Mouse (Mus musculus) neural tube, embryonic 12.5 days (tissue): ENCODE data around the gene Skida1. TPM values are rescaled to one million over a fixed set of nuclear protein-coding genes. Genes with fewer than 3 reads are reported as not detected.

ENCODE experiments used
- ATAC-seq: fragments of 200-750 bp; cut with Nextera tagmentation; 2 replicates; pipeline ENCODE4 v1.8.0; 2017; ENCODE audit warnings: low read depth, mild to moderate bottlenecking, moderate TSS enrichment, moderate library complexity; ENCODE audit not compliant: low FRiP score
- H3K27ac ChIP-seq: fragments of 300-500 bp; sonication (generic); 2 replicates; pipeline ENCODE4 v1.5.1; 2016
- H3K27me3 ChIP-seq: fragments of 300-500 bp; sonication (generic); replicated peaks from 2 replicates; pipeline ENCODE4 v1.6.1; 2016; ENCODE audit warnings: mild to moderate bottlenecking
- H3K36me3 ChIP-seq: fragments of 300-500 bp; sonication (generic); 2 replicates; pipeline ENCODE4 v1.6.1; 2016; ENCODE audit warnings: mild to moderate bottlenecking
- H3K4me1 ChIP-seq: fragments of 300-500 bp; sonication (generic); 2 replicates; pipeline ENCODE4 v1.6.1; 2016
- H3K4me2 ChIP-seq: fragments of 300-500 bp; sonication (generic); replicated peaks from 2 replicates; pipeline ENCODE4 v1.6.1; 2016; ENCODE audit warnings: mild to moderate bottlenecking
- H3K4me3 ChIP-seq: fragments of 300-500 bp; sonication (generic); 2 replicates; pipeline ENCODE4 v1.5.1; 2016
- H3K9ac ChIP-seq: fragments of 300-500 bp; sonication (generic); 2 replicates; pipeline ENCODE4 v1.6.1; 2016; ENCODE audit warnings: mild to moderate bottlenecking
- H3K9me3 ChIP-seq: fragments of 300-500 bp; sonication (generic); 2 replicates; pipeline ENCODE4 v1.6.1; 2016; ENCODE audit warnings: mild to moderate bottlenecking
- WGBS: fragments of 180-500 bp; shearing (Covaris S2); methylation state at CpG from one replicate; pipeline ENCODE4 v1.1.7; 2016; 5-methylcytosine and 5-hydroxymethylcytosine counted together
- polyA plus RNA-seq: library from polyadenylated mRNA; unstranded; fragments of >200 nt; fragmentation: Nextera tagmentation; extraction: Ambion mirVana; gene quantifications from 2 replicates; pipeline ENCODE4 v1.2.1, GENCODE M21; 2016

The Skida1 gene
- polyA plus RNA-seq, 1 experiment from 2014 or later = 13.4 TPM

DNA sequence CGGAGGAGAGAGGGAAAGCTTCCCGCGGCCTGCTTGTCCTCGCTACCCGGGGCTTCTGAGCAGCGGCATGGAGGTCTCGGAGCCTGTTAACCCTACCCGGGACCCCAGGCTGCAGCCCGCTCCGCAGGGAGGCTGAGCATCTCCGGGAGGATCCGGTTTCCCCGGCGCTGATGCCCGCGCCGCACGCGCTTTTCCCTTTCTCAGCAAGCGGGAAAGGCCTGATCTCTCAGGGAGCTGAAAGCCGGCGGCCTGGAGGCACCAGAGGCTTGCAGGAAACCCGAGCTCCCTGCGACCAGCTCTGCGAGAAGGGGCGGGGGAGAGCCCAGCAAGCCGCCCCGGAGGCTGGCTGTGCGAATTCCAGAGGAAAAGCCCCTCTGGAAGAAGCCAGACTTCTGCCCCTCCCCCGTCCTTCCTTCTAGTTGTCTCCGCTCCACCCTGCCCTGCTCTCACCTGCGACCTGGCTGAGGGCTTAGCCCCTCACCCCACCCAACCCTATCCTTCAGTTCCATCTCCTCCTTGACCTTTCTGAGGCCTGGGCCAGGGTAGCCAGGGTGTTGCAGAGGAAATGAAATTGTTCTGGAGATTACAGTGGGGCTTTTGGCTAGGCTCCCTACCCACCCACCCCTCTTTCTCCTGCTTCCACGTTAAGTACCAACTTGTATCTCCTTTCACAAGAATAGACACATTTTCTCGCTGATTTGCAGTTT is 16.9 kb downstream of the Skida1 start:
- no peak overlapping the region for H3K27ac ChIP-seq
- H3K9ac ChIP-seq = peak overlapping the region; percentile 87
- no peaks in the 10 kb centered on the region for H3K27me3 ChIP-seq
- peaks cover 49% of the 10 kb centered on the region for H3K4me1 ChIP-seq
- WGBS = under 1% methylated on average over 34 of the region's 34 CpGs
- ATAC-seq = no peak
- peak overlapping the region; percentile 39 for H3K4me3 ChIP-seq
- no peaks in the 10 kb centered on the region for H3K9me3 ChIP-seq
- H3K36me3 ChIP-seq = no peaks in the 10 kb centered on the region
- peak overlapping the region; percentile 95 for H3K4me2 ChIP-seq

GRCm38 (mm10) chr2:18031271-18031821 is 17.5 kb downstream of the Skida1 start:
- Histone ChIP-seq H3K9ac (peak overlapping the region; percentile 87), H3K4me2 (peak overlapping the region; percentile 95), H3K4me3 (peak overlapping the region; percentile 39), H3K9me3 (no peaks in the 10 kb centered on the region), H3K27me3 (no peaks in the 10 kb centered on the region), H3K27ac (no peak overlapping the region), H3K36me3 (no peaks in the 10 kb centered on the region), H3K4me1 (peaks cover 54% of the 10 kb centered on the region)
- WGBS = under 1% methylated on average over 26 of the region's 26 CpGs
- ATAC-seq = no peak

- Histone ChIP-seq H3K9ac (no peak overlapping the region), H3K4me2 (peak overlapping the region; percentile 95), H3K4me1 (peaks cover 60% of the 10 kb centered on the region), H3K9me3 (no peaks in the 10 kb centered on the region), H3K27me3 (no peaks in the 10 kb centered on the region), H3K36me3 (no peaks in the 10 kb centered on the region), H3K4me3 (no peak overlapping the region), H3K27ac (no peak overlapping the region)
- ATAC-seq = no peak
- 15% methylated on average over 8 of the region's 8 CpGs for WGBS
These were observed 18.3 kb downstream of the Skida1 start for GRCm38 (mm10) chr2:18030581-18030980.

DNA sequence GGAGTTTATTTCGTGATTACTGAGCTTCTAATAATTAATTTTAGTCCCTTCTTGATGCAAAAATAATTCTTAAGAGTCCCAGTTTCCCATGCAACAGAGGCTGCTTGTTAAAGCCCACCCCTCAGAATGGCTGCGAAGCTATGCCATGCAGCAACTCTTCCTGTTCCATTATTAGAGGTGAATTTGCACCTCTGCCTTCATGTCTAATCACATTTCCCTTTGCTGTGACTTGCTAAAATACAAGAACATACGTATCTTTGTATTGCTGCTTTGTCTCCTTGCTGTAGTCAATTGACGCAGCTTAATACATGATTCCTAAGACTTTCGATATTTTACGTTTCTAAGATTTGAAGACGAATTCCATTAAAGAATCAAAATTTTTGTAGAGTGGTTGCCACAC is 19.2 kb downstream of the Skida1 start:
- WGBS = 67% methylated on average over 7 of the region's 7 CpGs
- Histone ChIP-seq H3K27me3 (no peaks in the 10 kb centered on the region), H3K9ac (peak overlapping the region; percentile 35; the same call in 1 of the 2 replicates), H3K27ac (no peak overlapping the region), H3K4me1 (peaks cover 59% of the 10 kb centered on the region), H3K4me2 (peak overlapping the region; percentile 41), H3K36me3 (no peaks in the 10 kb centered on the region), H3K4me3 (no peak overlapping the region), H3K9me3 (no peaks in the 10 kb centered on the region)
- ATAC-seq = no peak

- WGBS = under 1% methylated on average over 61 of the region's 61 CpGs
- no peaks in the 10 kb centered on the region for H3K36me3 ChIP-seq
- peaks cover 50% of the 10 kb centered on the region for H3K4me1 ChIP-seq
- H3K9ac ChIP-seq = peak overlapping the region; percentile 80
- peak overlapping the region; percentile 63 for H3K4me3 ChIP-seq
- H3K27me3 ChIP-seq = no peaks in the 10 kb centered on the region
- peak; percentile 62 for ATAC-seq
- peak overlapping the region; percentile 99 for H3K27ac ChIP-seq
- H3K9me3 ChIP-seq = no peaks in the 10 kb centered on the region
- peak overlapping the region; percentile 98 for H3K4me2 ChIP-seq
These were observed 20.5 kb downstream of the Skida1 start for GRCm38 (mm10) chr2:18028140-18029021.

- Histone ChIP-seq H3K4me2 (peak overlapping the region; percentile 98), H3K9ac (peak overlapping the region; percentile 80), H3K4me1 (peaks cover 42% of the 10 kb centered on the region), H3K27me3 (no peaks in the 10 kb centered on the region), H3K9me3 (no peaks in the 10 kb centered on the region), H3K36me3 (no peaks in the 10 kb centered on the region), H3K27ac (peak overlapping the region; percentile 99), H3K4me3 (peak overlapping the region; percentile 63)
- WGBS = under 1% methylated on average over 41 of the region's 44 CpGs
- peak; percentile 87 for ATAC-seq
These were observed 21.3 kb downstream of the Skida1 start for GRCm38 (mm10) chr2:18027448-18028139.

DNA sequence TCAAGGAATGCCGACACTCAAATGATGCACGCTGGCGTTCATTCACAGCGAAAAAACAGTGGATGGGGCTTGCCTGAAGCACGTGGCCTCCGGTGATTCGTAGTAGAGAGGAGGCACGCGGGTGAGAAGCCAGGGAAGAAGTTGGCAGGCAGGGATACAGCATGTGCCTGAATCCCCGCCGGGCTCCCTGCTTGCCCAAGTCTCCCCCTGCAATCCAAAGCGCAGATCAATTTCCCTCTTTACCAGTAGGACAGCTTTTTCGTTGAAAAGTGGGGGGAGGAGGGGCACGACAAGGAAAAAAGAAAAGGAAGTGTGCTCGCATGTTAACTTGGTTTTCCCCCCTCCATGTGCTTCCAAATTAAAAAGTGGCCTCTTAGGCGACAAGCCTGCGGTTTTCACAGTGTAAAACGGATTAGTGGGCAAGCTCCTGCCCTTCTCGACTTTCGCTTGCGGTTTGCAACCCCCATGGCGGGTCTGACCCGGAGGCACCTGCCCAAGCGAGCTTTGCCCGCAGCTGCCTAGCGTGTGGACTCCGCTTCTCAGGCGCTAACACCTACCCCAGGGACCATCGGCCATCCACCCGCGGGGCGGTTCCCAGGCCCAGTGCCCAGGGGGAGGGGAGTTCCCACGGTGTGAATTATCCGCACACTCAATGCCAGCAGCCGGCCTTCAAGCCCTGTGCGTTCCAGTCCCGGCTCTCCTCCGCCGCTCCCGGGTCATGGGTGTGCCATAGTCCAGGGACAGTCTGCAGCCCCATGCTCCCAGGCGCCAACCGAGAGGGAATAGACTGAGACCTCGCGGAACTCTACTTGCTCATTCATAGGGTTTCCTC is 22.5 kb downstream of the Skida1 start:
- peak overlapping the region; percentile 69 for H3K9ac ChIP-seq
- H3K36me3 ChIP-seq = no peaks in the 10 kb centered on the region
- H3K4me3 ChIP-seq = peak overlapping the region; percentile 63
- H3K4me1 ChIP-seq = peaks cover 31% of the 10 kb centered on the region
- H3K9me3 ChIP-seq = no peaks in the 10 kb centered on the region
- ATAC-seq = peak; percentile 7
- WGBS = under 1% methylated on average over 44 of the region's 44 CpGs
- no peaks in the 10 kb centered on the region for H3K27me3 ChIP-seq
- H3K4me2 ChIP-seq = peak overlapping the region; percentile 98
- H3K27ac ChIP-seq = peak overlapping the region; percentile 50; the same call in 1 of the 2 replicates

- Histone ChIP-seq H3K9ac (peak overlapping the region; percentile 69), H3K27me3 (no peaks in the 10 kb centered on the region), H3K4me2 (peak overlapping the region; percentile 98), H3K9me3 (no peaks in the 10 kb centered on the region), H3K4me3 (peak overlapping the region; percentile 63), H3K36me3 (no peaks in the 10 kb centered on the region), H3K4me1 (peaks cover 26% of the 10 kb centered on the region), H3K27ac (no peak overlapping the region)
- no peak for ATAC-seq
- WGBS = 4% methylated on average over 14 of the region's 14 CpGs
These were observed 23.1 kb downstream of the Skida1 start for GRCm38 (mm10) chr2:18025781-18026115.

GRCm38 (mm10) chr2:18025116-18025515 is 23.7 kb downstream of the Skida1 start:
- Histone ChIP-seq H3K4me3 (no peak overlapping the region), H3K9ac (no peak overlapping the region), H3K4me2 (peak overlapping the region; percentile 98), H3K4me1 (peaks cover 21% of the 10 kb centered on the region), H3K36me3 (no peaks in the 10 kb centered on the region), H3K27ac (no peak overlapping the region), H3K27me3 (no peaks in the 10 kb centered on the region), H3K9me3 (no peaks in the 10 kb centered on the region)
- no peak for ATAC-seq
- 43% methylated on average over 5 of the region's 5 CpGs for WGBS

DNA sequence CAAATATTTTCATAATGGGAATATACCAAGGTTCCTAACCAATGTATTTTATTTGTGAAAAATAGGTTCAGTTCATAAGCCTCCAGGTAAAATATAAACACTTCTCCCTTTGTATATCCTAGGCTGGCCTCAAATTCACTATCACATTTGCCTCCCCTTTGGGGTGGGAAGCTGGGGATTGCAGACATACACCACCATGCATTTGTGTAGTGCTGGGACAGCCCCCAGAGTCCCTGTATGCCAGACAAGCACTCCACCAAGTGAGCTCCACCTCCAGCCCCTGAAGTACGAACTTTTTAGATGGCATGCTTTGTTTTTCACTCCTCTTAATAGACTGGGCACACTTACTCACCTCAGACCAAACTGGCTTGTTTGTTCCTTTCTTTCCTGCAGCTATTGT is 26.0 kb downstream of the Skida1 start:
- H3K27ac ChIP-seq = no peak overlapping the region
- no peak overlapping the region for H3K9ac ChIP-seq
- H3K4me2 ChIP-seq = no peak overlapping the region
- no peak overlapping the region for H3K4me3 ChIP-seq
- no peak for ATAC-seq
- 46% methylated on average over 1 of the region's 1 CpGs for WGBS
- H3K9me3 ChIP-seq = no peaks in the 10 kb centered on the region
- peaks cover 15% of the 10 kb centered on the region for H3K4me1 ChIP-seq
- no peaks in the 10 kb centered on the region for H3K36me3 ChIP-seq
- no peaks in the 10 kb centered on the region for H3K27me3 ChIP-seq

- Histone ChIP-seq H3K27me3 (no peaks in the 10 kb centered on the region), H3K9me3 (no peaks in the 10 kb centered on the region), H3K4me1 (0 out of 2 replicates have a peak, but pooled peaks cover 3% of the 10 kb centered on the region), H3K4me2 (no peak overlapping the region), H3K9ac (no peak overlapping the region), H3K36me3 (no peaks in the 10 kb centered on the region), H3K27ac (no peak overlapping the region), H3K4me3 (no peak overlapping the region)
- WGBS = 89% methylated on average over 1 of the region's 1 CpGs
- no peak for ATAC-seq
These were observed 29.7 kb downstream of the Skida1 start for GRCm38 (mm10) chr2:18019122-18019521.
